Mouse (Mus musculus) brain, embryonic 14.5 days (tissue): ENCODE measurements at regions not wholly inside any gene's neighbourhood (a gene's known extent, or its start where the extent isn't known, plus 50 kb on each side); places are given as distances from the start of the nearest gene placed in this dataset.

ENCODE experiments used
- CTCF ChIP-seq: fragments of 200-500 bp; IDR thresholded peaks from 2 replicates; pipeline ENCODE4 v1.5.1; 2012; ENCODE audit warnings: inconsistent platforms, mild to moderate bottlenecking, moderate library complexity, borderline replicate concordance; ENCODE audit not compliant: insufficient read depth, insufficient read length; ENCODE audit errors: extremely low read depth
- POLR2A ChIP-seq: fragments of 200-500 bp; IDR thresholded peaks from 2 replicates; pipeline ENCODE4 v1.6.1; 2012; ENCODE audit warnings: mild to moderate bottlenecking, inconsistent platforms, borderline replicate concordance; ENCODE audit not compliant: poor library complexity, insufficient read depth, insufficient read length, severe bottlenecking; ENCODE audit errors: extremely low read depth

DNA sequence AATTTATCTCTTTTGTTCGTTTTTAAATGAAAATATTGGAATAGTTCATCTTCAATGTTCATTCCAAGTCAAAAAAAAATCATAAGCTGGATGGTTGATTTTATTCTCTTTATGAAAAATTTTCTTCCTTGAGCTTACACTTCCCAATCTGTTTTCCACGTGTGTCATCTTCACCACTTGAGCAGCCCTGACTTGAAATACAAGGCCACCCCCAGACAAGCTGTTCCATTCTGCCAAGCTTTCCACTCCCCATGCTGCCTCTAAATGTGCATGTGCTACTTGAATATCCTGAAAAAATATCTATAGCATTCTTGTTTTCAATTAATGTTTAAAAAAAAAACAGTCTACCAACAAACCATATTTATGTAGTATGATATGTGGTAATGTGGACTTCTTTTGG lies 693.2 kb downstream of the Basp1 start:
- TF ChIP-seq CTCF (no peak), POLR2A (no peak)
